Mouse (Mus musculus) MEL (cell line): Measurements from ENCODE around the gene Kif5c. TPM values are rescaled to one million over a fixed set of nuclear protein-coding genes. Genes with fewer than 3 reads are reported as not detected.

ENCODE experiments used
- DNase-seq: peaks from one replicate; pipeline ENCODE4 v3.0.0; 2011; ENCODE audit warnings: low read depth, low spot score
- H3K27ac ChIP-seq: 2 replicates; pipeline ENCODE4 v1.5.1; 2012; ENCODE audit warnings: low read depth, mild to moderate bottlenecking, control low read depth, low read length, moderate library complexity; ENCODE audit not compliant: control insufficient read depth
- H3K27me3 ChIP-seq, 2 experiments: fragments of 150-350 bp in 1 of 2; sonication (generic) in 1 of 2; 2 replicates each; pipeline ENCODE4 v1.6.1; 2012; ENCODE audit warnings: low read length in 2 of 2, mild to moderate bottlenecking in 2 of 2, improper control_type of control experiment in 1 of 2, moderate library complexity in 1 of 2; ENCODE audit not compliant: insufficient read depth in 2 of 2, control insufficient read depth in 1 of 2
- H3K36me3 ChIP-seq, 2 experiments: 2 replicates each; pipeline ENCODE4 v1.6.1; 2012 to 2014; ENCODE audit warnings: low read length in 2 of 2, improper control_type of control experiment in 1 of 2, inconsistent platforms in 1 of 2, mild to moderate bottlenecking in 1 of 2; ENCODE audit not compliant: insufficient read depth in 2 of 2, control insufficient read depth in 1 of 2
- H3K4me1 ChIP-seq, 2 experiments: fragments of 150-350 bp in 1 of 2; sonication (generic) in 1 of 2; 2 replicates each; pipeline ENCODE4 v1.6.1; 2012; ENCODE audit warnings: low read length in 2 of 2, improper control_type of control experiment in 1 of 2, mild to moderate bottlenecking in 1 of 2; ENCODE audit not compliant: insufficient read depth in 2 of 2, control insufficient read depth in 1 of 2
- H3K4me3 ChIP-seq, 2 experiments: fragments of 150-350 bp in 1 of 2; sonication (generic) in 1 of 2; 2 replicates each; pipeline ENCODE4 v1.5.1; 2012; ENCODE audit warnings: low read depth in 2 of 2, low read length in 2 of 2, mild to moderate bottlenecking in 2 of 2, moderate library complexity in 2 of 2, control low read depth in 1 of 2, improper control_type of control experiment in 1 of 2; ENCODE audit not compliant: control insufficient read depth in 1 of 2, insufficient read depth in 1 of 2
- H3K79me2 ChIP-seq: 2 replicates; pipeline ENCODE4 v1.6.1; 2012; ENCODE audit warnings: mild to moderate bottlenecking, low read length, moderate library complexity; ENCODE audit not compliant: control insufficient read depth, poor library complexity, insufficient read depth
- H3K9ac ChIP-seq: 2 replicates; pipeline ENCODE4 v1.6.1; 2012; ENCODE audit warnings: low read depth, mild to moderate bottlenecking, control low read depth, low read length, moderate library complexity; ENCODE audit not compliant: control insufficient read depth, poor library complexity, severe bottlenecking
- H3K9me3 ChIP-seq: fragments of 150-350 bp; sonication (generic); replicated peaks from 2 replicates; pipeline ENCODE4 v1.6.1; 2012; ENCODE audit warnings: mild to moderate bottlenecking, low read length, improper control_type of control experiment, moderate library complexity; ENCODE audit not compliant: insufficient read depth
- BHLHE40 ChIP-seq: IDR thresholded peaks from 2 replicates; pipeline ENCODE4 v1.6.1; 2012; ENCODE audit warnings: low read depth, mild to moderate bottlenecking, inconsistent platforms, low read length, improper control_type of control experiment, borderline replicate concordance
- CHD1 ChIP-seq: IDR thresholded peaks from 2 replicates; pipeline ENCODE4 v1.6.1; 2012; ENCODE audit warnings: low read depth, mild to moderate bottlenecking, inconsistent platforms, low read length, improper control_type of control experiment
- CHD2 ChIP-seq: IDR thresholded peaks from 2 replicates; pipeline ENCODE4 v1.6.1; 2011; ENCODE audit warnings: low read length, improper control_type of control experiment
- GABPA ChIP-seq: IDR thresholded peaks from 2 replicates; pipeline ENCODE4 v1.6.1; 2012; ENCODE audit warnings: low read depth, mild to moderate bottlenecking, inconsistent platforms, low read length, improper control_type of control experiment, moderate library complexity
- MAFK ChIP-seq: IDR thresholded peaks from 2 replicates; pipeline ENCODE4 v1.6.1; 2011; ENCODE audit warnings: low read depth, mild to moderate bottlenecking, low read length, improper control_type of control experiment, borderline replicate concordance
- MAZ ChIP-seq: IDR thresholded peaks from 2 replicates; pipeline ENCODE4 v1.6.1; 2012; ENCODE audit warnings: low read depth, mild to moderate bottlenecking, inconsistent platforms, low read length, improper control_type of control experiment
- MEF2A ChIP-seq: IDR thresholded peaks from 2 replicates; pipeline ENCODE4 v1.6.1; 2014; ENCODE audit warnings: low read depth, mild to moderate bottlenecking, inconsistent platforms, low read length, improper control_type of control experiment; ENCODE audit not compliant: poor library complexity, insufficient replicate concordance, severe bottlenecking; ENCODE audit errors: extremely low read depth
- MXI1 ChIP-seq: IDR thresholded peaks from 2 replicates; pipeline ENCODE4 v1.6.1; 2011; ENCODE audit warnings: mild to moderate bottlenecking, low read depth, low read length, improper control_type of control experiment
- MYC ChIP-seq: IDR thresholded peaks from 2 replicates; pipeline ENCODE4 v1.6.1; 2011; ENCODE audit warnings: low read depth, mild to moderate bottlenecking, low read length, improper control_type of control experiment, moderate library complexity
- NELFE ChIP-seq: IDR thresholded peaks from 2 replicates; pipeline ENCODE4 v1.6.1; 2011; ENCODE audit warnings: low read depth, low read length, improper control_type of control experiment
- POLR2AphosphoS2 ChIP-seq: IDR thresholded peaks from 2 replicates; pipeline ENCODE4 v1.6.1; 2011; ENCODE audit warnings: low read length, improper control_type of control experiment
- RAD21 ChIP-seq: IDR thresholded peaks from 2 replicates; pipeline ENCODE4 v1.6.1; 2011; ENCODE audit warnings: mild to moderate bottlenecking, low read depth, low read length, improper control_type of control experiment
- TAL1 ChIP-seq: IDR thresholded peaks from 2 replicates; pipeline ENCODE4 v1.6.1; 2012; ENCODE audit warnings: mild to moderate bottlenecking, inconsistent platforms, low read length, moderate library complexity, mixed read lengths
- TBP ChIP-seq: IDR thresholded peaks from 2 replicates; pipeline ENCODE4 v1.8.0; 2011; ENCODE audit warnings: low read depth, low read length, improper control_type of control experiment
- TCF12 ChIP-seq: IDR thresholded peaks from 2 replicates; pipeline ENCODE4 v1.6.1; 2014; ENCODE audit warnings: low read depth, mild to moderate bottlenecking, inconsistent platforms, low read length, improper control_type of control experiment, moderate library complexity
- UBTF ChIP-seq: IDR thresholded peaks from 2 replicates; pipeline ENCODE4 v1.6.1; 2012; ENCODE audit warnings: low read depth, mild to moderate bottlenecking, inconsistent platforms, low read length, improper control_type of control experiment, moderate library complexity, borderline replicate concordance; ENCODE audit not compliant: insufficient read depth
- USF1 ChIP-seq: IDR thresholded peaks from 2 replicates; pipeline ENCODE4 v1.6.1; 2014; ENCODE audit warnings: low read depth, mild to moderate bottlenecking, inconsistent platforms, low read length, improper control_type of control experiment, moderate library complexity
- ZC3H11A ChIP-seq: IDR thresholded peaks from 2 replicates; pipeline ENCODE4 v1.6.1; 2012; ENCODE audit warnings: low read depth, mild to moderate bottlenecking, inconsistent platforms, low read length, improper control_type of control experiment
- ZKSCAN1 ChIP-seq: IDR thresholded peaks from 2 replicates; pipeline ENCODE4 v1.6.1; 2012; ENCODE audit warnings: low read depth, mild to moderate bottlenecking, inconsistent platforms, low read length, improper control_type of control experiment, moderate library complexity
- ZMIZ1 ChIP-seq: IDR thresholded peaks from 2 replicates; pipeline ENCODE4 v1.6.1; 2012; ENCODE audit warnings: low read depth, mild to moderate bottlenecking, inconsistent platforms, low read length, improper control_type of control experiment, moderate library complexity
- polyA plus RNA-seq, 2 experiments: library from polyadenylated mRNA; stranded (reverse) in 1 of 2; unstranded in 1 of 2; fragments of >175 nt in 1 of 2; fragments of >200 nt in 1 of 2; gene quantifications; 2 replicates each; pipeline versions ENCODE4 v1.2.1 to v1.2.4; 2012; ENCODE audit warnings: low replicate concordance in 2 of 2, low read depth in 1 of 2; ENCODE audit not compliant: insufficient read length in 2 of 2, insufficient read depth in 1 of 2, missing spikeins in 1 of 2
- total RNA-seq: library from RNA; depleted of rRNA; stranded (reverse); fragments of 300-350 nt; gene quantifications from 2 replicates; pipeline ENCODE4 v1.2.3, GENCODE M21; 2012

Gene Kif5c
- total and polyA plus RNA-seq, 3 experiments, result 0.26 to 0.39 TPM; not detected in 1

GRCm38 (mm10) chr2:49630636-49631035 is 11.5 kb downstream of the Kif5c start:
- Histone ChIP-seq H3K4me3 (no peak overlapping the region), H3K9ac (no peak overlapping the region), H3K4me1 (no peaks in the 10 kb centered on the region), H3K79me2 (no peaks in the 10 kb centered on the region), H3K36me3 (no peaks in the 10 kb centered on the region), H3K9me3 (no peaks in the 10 kb centered on the region), H3K27me3 (peaks cover 0 to 3% of the 10 kb centered on the region in 2 experiments; a peak in 2 of 4 replicates), H3K27ac (no peak overlapping the region)
- no peak for DNase-seq
- no peak for TF ChIP-seq CHD1
- no peak for TF ChIP-seq TCF12
- no peak for TF ChIP-seq UBTF
- TF ChIP-seq ZMIZ1, result no peak

GRCm38 (mm10) chr2:49633231-49633630 is 14.1 kb downstream of the Kif5c start:
- TF ChIP-seq MEF2A, result no peak
- no peak for TF ChIP-seq MAFK
- no peak for TF ChIP-seq TAL1
- no peak for TF ChIP-seq ZMIZ1
- TF ChIP-seq NELFE, result no peak
- no peak for TF ChIP-seq TCF12
- no peak for TF ChIP-seq ZKSCAN1
- no peak for TF ChIP-seq MAZ
- no peak for TF ChIP-seq TBP
- TF ChIP-seq MYC, result no peak
- TF ChIP-seq RAD21, result no peak
- TF ChIP-seq BHLHE40, result no peak
- TF ChIP-seq MXI1, result no peak
- no peak for TF ChIP-seq CHD2
- TF ChIP-seq ZC3H11A, result no peak
- no peak for TF ChIP-seq GABPA
- TF ChIP-seq POLR2AphosphoS2, result no peak
- no peak for TF ChIP-seq USF1
- TF ChIP-seq, all 39 proteins: peak for 0

More at GRCm38 (mm10) chr2:49633231-49633630, 14.1 kb downstream of the Kif5c start:
- Histone ChIP-seq H3K9me3 (no peaks in the 10 kb centered on the region), H3K4me3 (no peak overlapping the region), H3K4me1 (no peaks in the 10 kb centered on the region), H3K36me3 (no peaks in the 10 kb centered on the region), H3K9ac (no peak overlapping the region), H3K27ac (no peak overlapping the region), H3K79me2 (no peaks in the 10 kb centered on the region), H3K27me3 (peaks cover 0 to 2% of the 10 kb centered on the region in 2 experiments; a peak in 2 of 4 replicates)
- DNase-seq, result no peak
